Mouse (Mus musculus): Measurements from ENCODE around the gene Olfr90.
"Not testable (repeated sequence)": the region's sequence is repeated elsewhere in the genome, so short reads cannot be mapped to it uniquely, and the experiment has no call there.

Olfr90 gene

GRCm38 (mm10) chr17:37088399-37088798 is at the start of gene Olfr90:
Gene Olfr90, minus strand, starts transcription at chr17:37088499.
- no peak for DNase-seq (ENCODE audit: low read depth in 2 of 2, low spot score in 2 of 2)

- not testable (repeated sequence) for DNase-seq (ENCODE audit: low read depth in 2 of 2, low spot score in 2 of 2)
These were observed 43.1 kb upstream of the Olfr90 start for GRCm38 (mm10) chr17:37131366-37131765.

GRCm38 (mm10) chr17:37119988-37120387 is 31.7 kb upstream of the Olfr90 start, which contains the start of gene Olfr92:
Gene Olfr92, minus strand, starts transcription at chr17:37120088.
- DNase-seq (ENCODE audit: low read depth in 2 of 2, low spot score in 2 of 2), result no peak

GRCm38 (mm10) chr17:37098178-37098577 is 9.9 kb upstream of the Olfr90 start, which contains the start of gene Olfr91:
Gene Olfr91, minus strand, starts transcription at chr17:37098278.
- no peak for DNase-seq (ENCODE audit: low read depth in 2 of 2, low spot score in 2 of 2)

GRCm38 (mm10) chr17:37093289-37093688 is 5.0 kb upstream of the Olfr90 start:
- no peak for DNase-seq (ENCODE audit: low read depth in 2 of 2, low spot score in 2 of 2)

- DNase-seq (ENCODE audit: low read depth in 2 of 2, low spot score in 2 of 2), result no peak
These were observed 3.9 kb upstream of the Olfr90 start for GRCm38 (mm10) chr17:37092198-37092597.

- no peak for DNase-seq (ENCODE audit: low read depth in 2 of 2, low spot score in 2 of 2)
These were observed 2.8 kb downstream of the Olfr90 start for GRCm38 (mm10) chr17:37085545-37085944.

GRCm38 (mm10) chr17:37084632-37085031 is 3.7 kb downstream of the Olfr90 start:
- no peak for DNase-seq (ENCODE audit: low read depth in 2 of 2, low spot score in 2 of 2)

- peak; percentile 24 to 39 for DNase-seq (ENCODE audit: low read depth in 2 of 2, low spot score in 2 of 2)
These were observed 5.0 kb downstream of the Olfr90 start for GRCm38 (mm10) chr17:37083327-37083726.

- no peak for DNase-seq (ENCODE audit: low read depth in 2 of 2, low spot score in 2 of 2)
These were observed 6.6 kb downstream of the Olfr90 start for GRCm38 (mm10) chr17:37081659-37082058.

GRCm38 (mm10) chr17:37080119-37080518 is 8.2 kb downstream of the Olfr90 start:
- DNase-seq (ENCODE audit: low read depth in 2 of 2, low spot score in 2 of 2), result no peak

GRCm38 (mm10) chr17:37078990-37079389 is 9.3 kb downstream of the Olfr90 start:
- no peak for DNase-seq (ENCODE audit: low read depth in 2 of 2, low spot score in 2 of 2)

GRCm38 (mm10) chr17:37078193-37078592 is 10.1 kb downstream of the Olfr90 start:
- DNase-seq (ENCODE audit: low read depth in 2 of 2, low spot score in 2 of 2), result no peak

- no peak for DNase-seq (ENCODE audit: low read depth in 2 of 2, low spot score in 2 of 2)
These were observed 12.5 kb downstream of the Olfr90 start for GRCm38 (mm10) chr17:37075766-37076165.

GRCm38 (mm10) chr17:37075181-37075580 is 13.1 kb downstream of the Olfr90 start:
- DNase-seq (ENCODE audit: low read depth in 2 of 2, low spot score in 2 of 2), result no peak

GRCm38 (mm10) chr17:37072730-37073276 is 15.5 kb downstream of the Olfr90 start:
- DNase-seq (ENCODE audit: low read depth in 2 of 2, low spot score in 2 of 2), result no peak

- no peak for DNase-seq (ENCODE audit: low read depth in 2 of 2, low spot score in 2 of 2)
These were observed 16.1 kb downstream of the Olfr90 start for GRCm38 (mm10) chr17:37072080-37072729.

- DNase-seq (ENCODE audit: low read depth in 2 of 2, low spot score in 2 of 2), result no peak
These were observed 18.2 kb downstream of the Olfr90 start for GRCm38 (mm10) chr17:37070121-37070520.

- DNase-seq (ENCODE audit: low read depth in 2 of 2, low spot score in 2 of 2), result no peak
These were observed 20.4 kb downstream of the Olfr90 start for GRCm38 (mm10) chr17:37067861-37068260.

GRCm38 (mm10) chr17:37065993-37066392 is 22.3 kb downstream of the Olfr90 start:
- DNase-seq (ENCODE audit: low read depth in 2 of 2, low spot score in 2 of 2), result no peak

GRCm38 (mm10) chr17:37063686-37064495 is 24.4 kb downstream of the Olfr90 start:
- DNase-seq (ENCODE audit: low read depth in 2 of 2, low spot score in 2 of 2), result no peak

- DNase-seq (ENCODE audit: low read depth in 2 of 2, low spot score in 2 of 2), result no peak
These were observed 25.2 kb downstream of the Olfr90 start for GRCm38 (mm10) chr17:37063063-37063462.
